Mouse (Mus musculus) embryonic stem cell, embryonic (primary cell): ENCODE measurements around the gene Gjb6.

Experiments
- CTCF ChIA-PET, 4 experiments: fragments of 300-600 bp in 2 of 4; fragments of 350-600 bp in 2 of 4; sonication (Branson Sonifier 250); formaldehyde crosslinking; loops; one replicate each; lab custom pipeline; 2022; ENCODE audit warnings: inconsistent platforms in 2 of 4; lab: Charles Lee
- POLR2A ChIA-PET, 4 experiments: fragments of 300-600 bp in 2 of 4; fragments of 350-600 bp in 2 of 4; sonication (Branson Sonifier 250); formaldehyde crosslinking; loops; one replicate each; lab custom pipeline; 2022; ENCODE audit warnings: antibody characterized with exemption in 4 of 4, inconsistent platforms in 1 of 4; lab: Charles Lee

Gene Gjb6

DNA sequence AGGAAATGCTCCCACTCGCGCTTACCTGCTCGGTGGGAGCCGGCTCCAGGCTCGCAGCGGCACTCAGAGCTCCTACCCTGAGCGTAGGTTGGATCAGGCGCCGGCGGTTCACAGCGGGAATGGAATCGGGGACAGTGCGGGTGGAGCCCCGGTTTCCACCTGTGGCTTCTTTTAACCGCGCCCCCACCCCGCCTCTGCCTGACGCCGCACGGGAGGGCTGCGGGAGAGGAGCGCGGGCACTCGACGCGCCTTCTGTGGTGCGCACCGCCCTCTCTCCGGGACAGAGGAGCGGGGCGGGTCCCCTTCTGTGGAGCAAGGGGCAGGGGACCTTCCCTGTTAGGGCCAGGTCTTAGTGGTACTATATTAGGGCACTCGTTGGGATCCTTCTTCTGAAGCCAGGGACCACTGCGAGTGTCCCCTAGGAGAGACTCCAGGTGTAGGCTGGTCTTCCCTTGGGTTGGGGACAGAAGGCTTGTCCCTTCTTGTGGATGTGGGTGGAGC lies at the start of gene Gjb6:
Gene Gjb6 (minus strand): TSS at position 451 of the 501 bp plus-strand sequence.
- ChIA-PET CTCF (no interaction called here), POLR2A (no interaction called here)

GRCm38 (mm10) chr14:57165493-57165892 lies 32.1 kb upstream of the Gjb6 start:
- ChIA-PET CTCF (interaction anchor here in 2 of 4 experiments (0.7 to 0.8 kb wide), 2 partner anchors 94 to 781 kb away, joined by 3 to 4 read pairs; no protein-coding TSS in a partner anchor), POLR2A (interaction anchor here in 2 of 4 experiments (0.6 to 0.9 kb wide), 3 partner anchors 28 to 95 kb away, joined by 3 to 4 read pairs (median 3); no protein-coding TSS in a partner anchor)

- POLR2A ChIA-PET, result no interaction called here
Observed at GRCm38 (mm10) chr14:57161833-57162232, 28.4 kb upstream of the Gjb6 start.

GRCm38 (mm10) chr14:57161201-57161600 lies 27.8 kb upstream of the Gjb6 start:
- POLR2A ChIA-PET, result no interaction called here
- CTCF ChIA-PET, result no interaction called here

More at GRCm38 (mm10) chr14:57161833-57162232, 28.4 kb upstream of the Gjb6 start:
- CTCF ChIA-PET, result no interaction called here

DNA sequence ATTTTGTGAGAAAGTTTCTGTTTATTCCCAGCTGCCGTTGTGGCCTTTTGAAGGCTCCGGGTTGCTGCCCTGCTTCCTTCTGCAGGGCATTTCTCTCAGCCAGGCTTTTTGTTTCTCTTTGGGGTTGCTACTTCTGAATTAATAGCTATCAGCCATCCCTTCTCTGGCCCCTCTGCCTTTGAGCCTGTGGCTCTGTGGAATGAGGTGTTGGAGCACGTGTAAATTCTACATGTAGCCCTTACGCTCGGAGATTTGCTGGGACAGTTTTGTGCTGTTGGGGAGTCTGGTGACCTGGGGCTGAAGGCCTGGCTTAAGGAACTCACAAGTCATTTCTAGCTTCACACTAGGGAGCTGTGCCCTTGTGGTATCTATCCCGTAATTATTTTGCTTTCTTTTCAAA lies 21.5 kb upstream of the Gjb6 start:
- POLR2A ChIA-PET, result interaction anchor here in 1 of 4 experiments (0.7 to 1.5 kb wide), 3 partner anchors 9 to 13 kb away, joined by 3 to 5 read pairs (median 3); no protein-coding TSS in a partner anchor

DNA sequence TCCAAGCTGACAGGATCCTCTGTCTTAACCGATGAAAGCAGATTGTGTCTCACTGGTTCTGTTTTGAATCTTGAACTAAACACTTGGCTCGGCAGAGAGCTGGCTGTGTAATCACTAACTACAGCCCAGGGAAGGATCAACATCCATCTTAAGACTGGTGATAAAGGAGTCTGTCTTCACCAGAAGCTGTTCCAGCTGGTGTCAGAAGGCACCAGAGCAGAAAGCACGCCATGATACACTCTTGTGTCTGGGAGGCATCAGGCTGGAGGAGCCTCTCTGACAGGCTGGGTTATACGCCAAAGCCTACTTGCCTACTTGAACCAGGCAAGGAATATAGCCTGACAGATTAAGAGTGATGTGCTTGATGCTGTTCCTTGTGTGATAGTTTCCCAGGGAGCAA lies 12.3 kb upstream of the Gjb6 start:
- POLR2A ChIA-PET, result interaction anchor here in 1 of 4 experiments (0.9 to 1.5 kb wide), 2 partner anchors 9 to 17 kb away, joined by 5 read pairs; no protein-coding TSS in a partner anchor

More for the DNA sequence above, 21.5 kb upstream of the Gjb6 start:
- CTCF ChIA-PET, result interaction anchor here in 3 of 4 experiments (0.5 to 1.3 kb wide), 3 partner anchors 62 to 788 kb away, joined by 3 to 4 read pairs (median 3); no protein-coding TSS in a partner anchor

GRCm38 (mm10) chr14:57135265-57135664 lies 1.9 kb upstream of the Gjb6 start:
- POLR2A ChIA-PET, result interaction anchor here in 1 of 4 experiments (0.6 kb wide), 1 partner anchor 522 kb away, joined by 9 read pairs; no protein-coding TSS in a partner anchor
- CTCF ChIA-PET, result no interaction called here

More for the DNA sequence above, 12.3 kb upstream of the Gjb6 start:
- CTCF ChIA-PET, result no interaction called here

- CTCF ChIA-PET, result interaction anchor here in 1 of 4 experiments (1.4 kb wide), 1 partner anchor 18 kb away, joined by 3 read pairs; no protein-coding TSS in a partner anchor
Observed at GRCm38 (mm10) chr14:57127383-57127782, 6.0 kb downstream of the Gjb6 start.

GRCm38 (mm10) chr14:57122295-57122694 lies 11.1 kb downstream of the Gjb6 start:
- CTCF ChIA-PET, result no interaction called here
- POLR2A ChIA-PET, result no interaction called here

More at GRCm38 (mm10) chr14:57127383-57127782, 6.0 kb downstream of the Gjb6 start:
- POLR2A ChIA-PET, result no interaction called here

- ChIA-PET CTCF (interaction anchor here in 1 of 4 experiments (0.9 kb wide), 1 partner anchor 219 kb away, joined by 3 read pairs; no protein-coding TSS in a partner anchor), POLR2A (interaction anchor here in 1 of 4 experiments (1.2 kb wide), 1 partner anchor 15 kb away, joined by 4 read pairs; no protein-coding TSS in a partner anchor)
Observed at GRCm38 (mm10) chr14:57115823-57116544, 17.4 kb downstream of the Gjb6 start, which contains the start of gene Gm4491. Gene Gm4491 (minus strand): TSS chr14:57115883.

GRCm38 (mm10) chr14:57109194-57109593 lies 24.2 kb downstream of the Gjb6 start:
- CTCF ChIA-PET, result interaction anchor here (0.5 to 1.8 kb wide), 6 partner anchors 18 to 481 kb away, joined by 3 to 7 read pairs (median 4); no protein-coding TSS in a partner anchor
- POLR2A ChIA-PET, result interaction anchor here in 1 of 4 experiments (0.9 kb wide), 1 partner anchor 73 kb away, joined by 5 read pairs; no protein-coding TSS in a partner anchor

DNA sequence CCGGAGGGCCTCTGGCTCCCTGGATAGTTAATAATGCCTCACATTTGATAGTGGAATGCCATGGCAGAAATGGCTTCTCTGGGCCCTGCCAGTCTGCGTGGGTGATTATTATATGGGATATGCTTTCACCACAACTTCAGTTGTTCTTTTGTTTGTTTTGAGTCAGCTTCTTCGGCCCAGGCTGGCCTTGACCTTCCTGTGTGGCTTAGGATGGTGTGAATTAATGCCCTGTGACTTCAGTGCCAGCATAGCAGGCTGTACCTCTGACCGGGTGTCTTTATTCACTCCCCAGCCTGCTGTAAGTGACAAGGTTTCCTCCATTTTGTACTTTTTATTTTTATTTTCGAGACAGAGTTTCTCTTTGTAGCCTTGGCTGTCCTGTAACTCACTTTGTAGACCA lies 25.5 kb downstream of the Gjb6 start:
- POLR2A ChIA-PET, result no interaction called here
- CTCF ChIA-PET, result no interaction called here

- CTCF ChIA-PET, result interaction anchor here in 1 of 4 experiments (3.6 kb wide), 1 partner anchor 255 kb away, joined by 13 read pairs; no protein-coding TSS in a partner anchor
- POLR2A ChIA-PET, result interaction anchor here in 2 of 4 experiments (0.6 to 2.0 kb wide), 2 partner anchors 24 to 207 kb away, joined by 4 to 8 read pairs; no protein-coding TSS in a partner anchor
Observed at GRCm38 (mm10) chr14:57107091-57107490, 26.3 kb downstream of the Gjb6 start.

DNA sequence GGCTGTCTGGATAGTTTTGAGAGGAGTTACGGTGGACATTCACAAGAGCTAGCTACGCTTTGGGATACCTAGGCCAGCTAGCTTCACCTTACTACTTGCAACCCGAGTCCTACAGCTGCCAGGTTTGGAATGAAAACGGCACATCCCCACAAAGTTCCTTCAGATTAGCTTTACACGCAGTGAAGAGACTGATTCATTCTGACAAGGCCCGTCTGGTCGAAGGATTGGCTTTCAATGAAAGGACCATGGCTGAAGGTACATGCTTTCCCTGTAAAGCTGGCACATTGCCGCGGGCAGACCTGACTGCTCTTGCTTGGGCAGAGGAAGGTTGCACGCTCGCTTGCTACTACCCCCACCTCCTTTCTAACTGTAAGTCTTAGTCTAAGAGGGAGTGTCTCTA lies 27.7 kb downstream of the Gjb6 start:
- POLR2A ChIA-PET, result interaction anchor here in 2 of 4 experiments (0.6 to 2.0 kb wide), 3 partner anchors 23 to 336 kb away, joined by 3 to 4 read pairs (median 3); no protein-coding TSS in a partner anchor
- CTCF ChIA-PET, result interaction anchor here (0.5 to 3.6 kb wide), 7 partner anchors 13 to 1587 kb away, joined by 3 to 13 read pairs (median 4); partner anchors contain the start of gene Gja3 (in 1 of the 4)

GRCm38 (mm10) chr14:57105111-57105510 lies 28.3 kb downstream of the Gjb6 start:
- ChIA-PET CTCF (interaction anchor here (0.5 to 3.6 kb wide), 9 partner anchors 12 to 1587 kb away, joined by 3 to 13 read pairs (median 5); partner anchors contain the start of gene Gja3 (in 1 of the 4)), POLR2A (interaction anchor here in 3 of 4 experiments (0.5 to 2.0 kb wide), 7 partner anchors 18 to 1503 kb away, joined by 3 to 4 read pairs (median 3); no protein-coding TSS in a partner anchor)

GRCm38 (mm10) chr14:57104106-57105023 lies 29.0 kb downstream of the Gjb6 start, which contains the start of gene Gjb2:
Gene Gjb2 (minus strand): TSS chr14:57104702.
- CTCF ChIA-PET, result interaction anchor here (0.5 to 3.6 kb wide), 13 partner anchors 8 to 790 kb away, joined by 3 to 23 read pairs (median 4); partner anchors contain the start of gene Gja3 (in 1 of the 4)
- POLR2A ChIA-PET, result interaction anchor here in 3 of 4 experiments (0.5 to 1.1 kb wide), 8 partner anchors 13 to 1504 kb away, joined by 3 read pairs; no protein-coding TSS in a partner anchor

- CTCF ChIA-PET, result interaction anchor here (0.5 to 3.6 kb wide), 6 partner anchors 68 to 532 kb away, joined by 3 to 13 read pairs (median 4); no protein-coding TSS in a partner anchor
- POLR2A ChIA-PET, result interaction anchor here in 2 of 4 experiments (0.6 to 0.8 kb wide), 5 partner anchors 13 to 501 kb away, joined by 3 to 6 read pairs (median 3); no protein-coding TSS in a partner anchor
Observed at GRCm38 (mm10) chr14:57103711-57104105, 29.7 kb downstream of the Gjb6 start.
